Mouse (Mus musculus): ENCODE results near the gene Slit3.

GRCm38 (mm10) chr11:35505817-35506216, 384.8 kb downstream of the Slit3 start:
- TF ChIP-seq CTCF (IDR thresholded peaks at IDR 0.05) (no peak), EP300 (IDR thresholded peaks at IDR 0.05) (no peak)

Data from lung, postnatal 0 days (tissue).